9 mouse cellular contexts compared by ENCODE assay signal in genomic region chr16:18625791-18626311, GRCm38 (mm10). TPM values are rescaled to one million over a fixed set of nuclear protein-coding genes. Genes with fewer than 3 reads are reported as not detected.
A peak's percentile ranks its signal among the peaks of the same experiment; 100 is the strongest.
DNase-seq lines count a peak whose midpoint lies in the region; ATAC-seq and TF ChIP-seq lines count a peak whose summit lies in the region.
"Had no signal": no experiment of that assay in that cellular context is flagged by ENCODE, and none has a peak within 500 bp of the region (broad histone marks: within the 10 kb centered on the region; RNA-seq: fewer than 3 reads in every experiment).

No protein-coding gene starts in this region.

- in situ Hi-C loops in CH12.LX (cut with MboI; ENCODE audit: low pct_ligation_motif_present, low pct_unique_long_range_greater_than_20kb, low sequenced_read_pairs): no loop called here

- no peaks in the 10 kb centered on the region for H3K79me2 ChIP-seq in CH12.LX (replicated peaks; ENCODE audit: control insufficient read depth, extremely low read depth, insufficient read depth, poor library complexity, severe bottlenecking)

- no peaks in the 10 kb centered on the region for H3K36me3 ChIP-seq in CH12.LX (replicated peaks in 1 of 2; ENCODE audit: control insufficient read depth in 1 of 2, insufficient read depth in 1 of 2, low read length in 1 of 2)
- peaks cover 36% of the 10 kb centered on the region for H3K36me3 ChIP-seq in embryonic facial prominence, embryonic 10.5 days (replicated peaks)
- H3K36me3 ChIP-seq in hindbrain, postnatal 0 days (ENCODE audit: insufficient read depth, low read length): peaks cover 29% of the 10 kb centered on the region
- no peaks in the 10 kb centered on the region; the same call in 1 of the 2 replicates for H3K36me3 ChIP-seq in liver, postnatal 0 days (replicated peaks; ENCODE audit: insufficient read depth, low read length)
- no peaks in the 10 kb centered on the region; the same call in 1 of the 2 replicates for H3K36me3 ChIP-seq in stomach, postnatal 0 days (ENCODE audit: control insufficient read depth, insufficient read depth, low read length)

- no peak for TF ChIP-seq CTCF in CH12.LX (conservative IDR thresholded peaks at IDR 0.05 in 1 of 2, IDR thresholded peaks at IDR 0.05 in 1 of 2; ENCODE audit: low read depth in 2 of 2, low read length in 2 of 2)
- no peak for TF ChIP-seq CTCF in hindbrain, postnatal 0 days (IDR thresholded peaks at IDR 0.05; ENCODE audit: low read depth)
- no peak for TF ChIP-seq CTCF in liver, postnatal 0 days (IDR thresholded peaks at IDR 0.05; ENCODE audit: low read depth)
- TF ChIP-seq CTCF in stomach, postnatal 0 days (IDR thresholded peaks at IDR 0.05; ENCODE audit: low read depth): no peak

- peaks cover 91% of the 10 kb centered on the region for H3K27me3 ChIP-seq in CH12.LX (replicated peaks)
- peaks cover 94% of the 10 kb centered on the region for H3K27me3 ChIP-seq in embryonic facial prominence, embryonic 10.5 days (replicated peaks; ENCODE audit: low read depth, poor library complexity, severe bottlenecking)
- peaks cover 34% of the 10 kb centered on the region for H3K27me3 ChIP-seq in hindbrain, postnatal 0 days (ENCODE audit: insufficient read depth, low read length)
- H3K27me3 ChIP-seq in liver, postnatal 0 days (ENCODE audit: insufficient read depth, low read length): peaks cover 83% of the 10 kb centered on the region
- peaks cover 22% of the 10 kb centered on the region for H3K27me3 ChIP-seq in stomach, postnatal 0 days (ENCODE audit: control insufficient read depth, insufficient read depth, low read length)

- H3K4me2 ChIP-seq in CH12.LX (ENCODE audit: insufficient read depth, low read depth, poor library complexity, severe bottlenecking): peak overlapping the region; percentile 57
- peak overlapping the region; percentile 81 for H3K4me2 ChIP-seq in hindbrain, postnatal 0 days (ENCODE audit: low read depth, low read length)
- peak overlapping the region; percentile 77 for H3K4me2 ChIP-seq in liver, postnatal 0 days (ENCODE audit: low read depth, low read length)
- H3K4me2 ChIP-seq in stomach, postnatal 0 days (replicated peaks; ENCODE audit: low read depth): peak overlapping the region; percentile 77

- H3K9ac ChIP-seq in CH12.LX (ENCODE audit: insufficient read depth, low read depth): no peak overlapping the region
- H3K9ac ChIP-seq in hindbrain, postnatal 0 days (replicated peaks; ENCODE audit: low read length): peak overlapping the region; percentile 60
- peak overlapping the region; percentile 35; the same call in 1 of the 2 replicates for H3K9ac ChIP-seq in liver, postnatal 0 days (replicated peaks)
- H3K9ac ChIP-seq in stomach, postnatal 0 days (ENCODE audit: low read length): peak overlapping the region; percentile 31; the same call in 1 of the 2 replicates

- intact Hi-C loops in gastrocnemius, postnatal 36 days (cut with DNase I): loop anchor here (5.0 kb wide), 1 partner anchor 171 kb away; no protein-coding TSS in a partner anchor

- TF ChIP-seq POLR2A in CH12.LX (IDR thresholded peaks at IDR 0.05; ENCODE audit: low read depth, low read length): no peak

- no peak for TF ChIP-seq RAD21 in CH12.LX (IDR thresholded peaks at IDR 0.05; ENCODE audit: low read depth, low read length)

- peaks cover 9% of the 10 kb centered on the region for H3K9me3 ChIP-seq in CH12.LX (replicated peaks; ENCODE audit: low read length)
- no peaks in the 10 kb centered on the region for H3K9me3 ChIP-seq in embryonic facial prominence, embryonic 10.5 days
- no peaks in the 10 kb centered on the region for H3K9me3 ChIP-seq in hindbrain, postnatal 0 days (ENCODE audit: low read length)
- H3K9me3 ChIP-seq in liver, postnatal 0 days (ENCODE audit: low read length): no peaks in the 10 kb centered on the region
- no peaks in the 10 kb centered on the region for H3K9me3 ChIP-seq in stomach, postnatal 0 days (ENCODE audit: control insufficient read depth, low read length)

- no peak for ATAC-seq in hindbrain, postnatal 0 days
- ATAC-seq in liver, postnatal 0 days: peak; percentile 11; the same call in 1 of the 2 replicates
- ATAC-seq in stomach, postnatal 0 days (ENCODE audit: low FRiP score, low TSS enrichment): no peak

- DNase-seq in gastrocnemius, postnatal 10 days: peak; percentile 32
- DNase-seq in gastrocnemius, postnatal 36 days: no peak
- DNase-seq in CH12.LX (ENCODE audit: extremely low read depth): no peak
- DNase-seq in embryonic facial prominence, embryonic 10.5 days (ENCODE audit: low spot score): no peak
- no peak for DNase-seq in hindbrain, postnatal 0 days (ENCODE audit: low spot score)
- no peak for DNase-seq in liver, postnatal 0 days
- peak; percentile 20 for DNase-seq in stomach, postnatal 0 days (ENCODE audit: low spot score)
- DNase-seq in urinary bladder, postnatal 36 days (ENCODE audit: low spot score in 2 of 2): no peak

- WGBS in embryonic facial prominence, embryonic 10.5 days: 5% methylated on average over 26 of the region's 26 CpGs
- 15% methylated on average over 26 of the region's 26 CpGs for WGBS in hindbrain, postnatal 0 days
- WGBS in liver, postnatal 0 days (ENCODE audit: insufficient replicate concordance): 12% methylated on average over 26 of the region's 26 CpGs
- WGBS in stomach, postnatal 0 days: 28% methylated on average over 26 of the region's 26 CpGs

- no peak for TF ChIP-seq EP300 in CH12.LX (IDR thresholded peaks at IDR 0.05; ENCODE audit: low read length)
- TF ChIP-seq EP300 in liver, postnatal 0 days (IDR thresholded peaks at IDR 0.05; ENCODE audit: low read depth): no peak
- no peak for TF ChIP-seq EP300 in stomach, postnatal 0 days (optimal IDR thresholded peaks at IDR 0.05)

- no peak overlapping the region for H3K4me3 ChIP-seq in CH12.LX (replicated peaks in 1 of 3; ENCODE audit: low read depth in 2 of 3, low read length in 2 of 3, poor library complexity in 1 of 3)
- H3K4me3 ChIP-seq in embryonic facial prominence, embryonic 10.5 days: peak overlapping the region; percentile 66
- H3K4me3 ChIP-seq in hindbrain, postnatal 0 days (ENCODE audit: low read length): peak overlapping the region; percentile 48
- peak overlapping the region; percentile 53 for H3K4me3 ChIP-seq in liver, postnatal 0 days (ENCODE audit: low read depth, low read length)
- peak overlapping the region; percentile 40 for H3K4me3 ChIP-seq in stomach, postnatal 0 days (ENCODE audit: low read depth, low read length)

- dilution Hi-C loops in CH12.LX (cut with MboI; ENCODE audit: extremely low pct_ligation_motif_present, extremely low pct_unique_long_range_greater_than_20kb, low sequenced_read_pairs): no loop called here

- peaks cover 5 to 28% of the 10 kb centered on the region in 2 experiments; a peak in 3 of 4 replicates for H3K4me1 ChIP-seq in CH12.LX (ENCODE audit: control insufficient read depth in 1 of 2, insufficient read depth in 2 of 2)
- H3K4me1 ChIP-seq in embryonic facial prominence, embryonic 10.5 days: peaks cover 52% of the 10 kb centered on the region
- peaks cover 30% of the 10 kb centered on the region for H3K4me1 ChIP-seq in hindbrain, postnatal 0 days (ENCODE audit: insufficient read depth, low read length)
- H3K4me1 ChIP-seq in liver, postnatal 0 days (ENCODE audit: insufficient read depth): peaks cover 14% of the 10 kb centered on the region
- H3K4me1 ChIP-seq in stomach, postnatal 0 days (replicated peaks; ENCODE audit: control insufficient read depth, insufficient read depth): 0 out of 2 replicates have a peak, but pooled peaks cover 2% of the 10 kb centered on the region

- H3K27ac ChIP-seq in CH12.LX (ENCODE audit: insufficient read depth, low read depth): no peak overlapping the region
- H3K27ac ChIP-seq in embryonic facial prominence, embryonic 10.5 days (replicated peaks): no peak overlapping the region; the same call in 1 of the 2 replicates
- no peak overlapping the region for H3K27ac ChIP-seq in hindbrain, postnatal 0 days
- no peak overlapping the region for H3K27ac ChIP-seq in liver, postnatal 0 days (ENCODE audit: low read depth)
- H3K27ac ChIP-seq in stomach, postnatal 0 days (replicated peaks): no peak overlapping the region

RNA-seq across cellular contexts. Expression of gene Gm49601, which starts 0.4 kb away (rescaled TPM):
- 1 to 10 TPM; 1.6 to 3.6 TPM for total RNA-seq in gastrocnemius, postnatal 10 days (2021)
- total RNA-seq in gastrocnemius, postnatal 36 days (2021): 1 to 10 TPM in 1 of 2 experiments, under 1 TPM in 1; 0.94 to 1.5 TPM
- 0.71 and 1.4 TPM in 2 replicates for total RNA-seq in CH12.LX (2012; rRNA removed)
- not detected in 2 replicates for total RNA-seq in CH12.LX (2014; rRNA removed)
- polyA plus RNA-seq in CH12.LX (2012; ENCODE audit: insufficient read length, low read depth): 0.46 TPM in 1 of 2 replicates, not detected in the other
- 3.2 and 3.6 TPM in 2 replicates for polyA plus RNA-seq in embryonic facial prominence, embryonic 10.5 days (2016; fragmentation: Nextera tagmentation; extraction: Ambion mirVana)
- total RNA-seq in hindbrain, postnatal 0 days (2014; rRNA removed): 23.8 and 24.0 TPM in 2 replicates
- 3.1 and 4.0 TPM in 2 replicates for polyA plus RNA-seq in hindbrain, postnatal 0 days (2015; fragmentation: Nextera tagmentation; extraction: Ambion mirVana)
- polyA plus RNA-seq in liver, postnatal 0 days (2015; fragmentation: Nextera tagmentation; extraction: Ambion mirVana): 0.32 TPM in 1 of 2 replicates, not detected in the other
- polyA plus RNA-seq in stomach, postnatal 0 days (2015; fragmentation: Nextera tagmentation; extraction: Ambion mirVana): 0.97 and 1.5 TPM in 2 replicates
- total RNA-seq: hematopoietic stem cell, adult 5-6 weeks had no signal

RNA-seq across cellular contexts. Expression of gene Gp1bb, which starts 3.6 kb away (rescaled TPM):
- total RNA-seq in gastrocnemius, postnatal 10 days (2021): not detected
- not detected for total RNA-seq in gastrocnemius, postnatal 36 days (2021)
- not detected in 2 replicates for total RNA-seq in CH12.LX (2012; rRNA removed)
- not detected in 2 replicates for total RNA-seq in CH12.LX (2014; rRNA removed)
- not detected in 2 replicates for polyA plus RNA-seq in CH12.LX (2012; ENCODE audit: insufficient read length, low read depth)
- polyA plus RNA-seq in embryonic facial prominence, embryonic 10.5 days (2016; fragmentation: Nextera tagmentation; extraction: Ambion mirVana): 2.6 and 3.5 TPM in 2 replicates
- 29.3 and 30.8 TPM in 2 replicates for total RNA-seq in hindbrain, postnatal 0 days (2014; rRNA removed)
- polyA plus RNA-seq in hindbrain, postnatal 0 days (2015; fragmentation: Nextera tagmentation; extraction: Ambion mirVana): 7.6 and 10.1 TPM in 2 replicates
- 55.8 and 56.5 TPM in 2 replicates for polyA plus RNA-seq in liver, postnatal 0 days (2015; fragmentation: Nextera tagmentation; extraction: Ambion mirVana)
- polyA plus RNA-seq in stomach, postnatal 0 days (2015; fragmentation: Nextera tagmentation; extraction: Ambion mirVana): 4.6 and 5.4 TPM in 2 replicates

RNA-seq across cellular contexts. Expression of gene Sept5, which starts 3.9 kb away (rescaled TPM):
- 10 to 100 TPM in 1 of 2 experiments, 1 to 10 TPM in 1; 7.9 to 15.7 TPM for total RNA-seq in gastrocnemius, postnatal 10 days (2021)
- total RNA-seq in gastrocnemius, postnatal 36 days (2021): 1 to 10 TPM; 2.7 TPM
- total RNA-seq in CH12.LX (2012; rRNA removed) (1.8 and 3.9 TPM in 2 replicates), CH12.LX (2014; rRNA removed) (0.20 and 0.63 TPM in 2 replicates)
- polyA plus RNA-seq in CH12.LX (2012; ENCODE audit: insufficient read length, low read depth): 0.35 and 0.56 TPM in 2 replicates
- polyA plus RNA-seq in embryonic facial prominence, embryonic 10.5 days (2016; fragmentation: Nextera tagmentation; extraction: Ambion mirVana): 30.2 and 32.2 TPM in 2 replicates
- 286 and 335 TPM in 2 replicates for total RNA-seq in hindbrain, postnatal 0 days (2014; rRNA removed)
- 186 and 195 TPM in 2 replicates for polyA plus RNA-seq in hindbrain, postnatal 0 days (2015; fragmentation: Nextera tagmentation; extraction: Ambion mirVana)
- 3.0 and 3.2 TPM in 2 replicates for polyA plus RNA-seq in liver, postnatal 0 days (2015; fragmentation: Nextera tagmentation; extraction: Ambion mirVana)
- polyA plus RNA-seq in stomach, postnatal 0 days (2015; fragmentation: Nextera tagmentation; extraction: Ambion mirVana): 38.0 and 38.8 TPM in 2 replicates

RNA-seq across cellular contexts. Expression of gene Tbx1, which starts 35.4 kb away (rescaled TPM):
- total RNA-seq in gastrocnemius, postnatal 10 days (2021): 1 to 10 TPM; 2.3 to 5.5 TPM
- total RNA-seq in gastrocnemius, postnatal 36 days (2021): 10 to 100 TPM in 1 of 2 experiments, 1 to 10 TPM in 1; 8.7 to 11.1 TPM
- total RNA-seq in CH12.LX (2012; rRNA removed) (0.04 TPM in 1 of 2 replicates, not detected in the other), CH12.LX (2014; rRNA removed) (not detected in 2 replicates)
- polyA plus RNA-seq in CH12.LX (2012; ENCODE audit: insufficient read length, low read depth): not detected in 2 replicates
- polyA plus RNA-seq in embryonic facial prominence, embryonic 10.5 days (2016; fragmentation: Nextera tagmentation; extraction: Ambion mirVana): 8.1 and 9.5 TPM in 2 replicates
- total RNA-seq in hindbrain, postnatal 0 days (2014; rRNA removed): 0.37 and 4.0 TPM in 2 replicates
- polyA plus RNA-seq in hindbrain, postnatal 0 days (2015; fragmentation: Nextera tagmentation; extraction: Ambion mirVana): 0.51 and 0.92 TPM in 2 replicates
- 0.40 TPM in 1 of 2 replicates, not detected in the other for polyA plus RNA-seq in liver, postnatal 0 days (2015; fragmentation: Nextera tagmentation; extraction: Ambion mirVana)
- 0.34 TPM in 2 replicates for polyA plus RNA-seq in stomach, postnatal 0 days (2015; fragmentation: Nextera tagmentation; extraction: Ambion mirVana)
- total RNA-seq: hematopoietic stem cell, adult 5-6 weeks had no signal

Comparison
In these comparisons a context has a peak if more than half of its experiments do, and no peak if none do; other contexts are left out.
1. DNase-seq: peak in gastrocnemius, postnatal 10 days (single experiment) and stomach, postnatal 0 days (single experiment); none in gastrocnemius, postnatal 36 days (0 of 2), CH12.LX (single experiment), embryonic facial prominence, embryonic 10.5 days (single experiment), hindbrain, postnatal 0 days (single experiment), liver, postnatal 0 days (single experiment) and urinary bladder, postnatal 36 days (0 of 2).
2. H3K4me3 ChIP-seq: peak in embryonic facial prominence, embryonic 10.5 days (single experiment), hindbrain, postnatal 0 days (single experiment), liver, postnatal 0 days (single experiment) and stomach, postnatal 0 days (single experiment); none in CH12.LX (0 of 3).
3. Peak in every context shown above with its lines, with median percentiles within 50 percentile points of each other: H3K4me2 ChIP-seq.